Mouse (Mus musculus) ES-Bruce4 (cell line): ENCODE measurements around the gene Btbd10.

ENCODE experiments used
- CTCF ChIP-seq: IDR thresholded peaks from one replicate; pipeline ENCODE4 v1.8.1; 2011; ENCODE audit warnings: low read depth, low read length
- EP300 ChIP-seq: IDR thresholded peaks from 2 replicates; pipeline ENCODE4 v1.6.1; 2011; ENCODE audit warnings: low read depth, low read length; ENCODE audit not compliant: insufficient read depth
- POLR2A ChIP-seq: IDR thresholded peaks from one replicate; pipeline ENCODE4 v1.8.1; 2011; ENCODE audit warnings: low read length; ENCODE audit not compliant: insufficient read depth

- TF ChIP-seq CTCF (no peak), EP300 (no peak), POLR2A (no peak)
These were observed 80.0 kb downstream of the Btbd10 start for GRCm38 (mm10) chr7:113289211-113289610.
